Mouse (Mus musculus): ENCODE measurements around the gene 1700001P01Rik. TPM values are rescaled to one million over a fixed set of nuclear protein-coding genes. Genes with fewer than 3 reads are reported as not detected.
A peak's percentile ranks its signal among the peaks of the same experiment; 100 is the strongest.
"Not testable (repeated sequence)": the region's sequence is repeated elsewhere in the genome, so short reads cannot be mapped to it uniquely, and the experiment has no call there.

1700001P01Rik gene
- polyA plus RNA-seq, 1 experiment from 2014 or later = not detected

DNA sequence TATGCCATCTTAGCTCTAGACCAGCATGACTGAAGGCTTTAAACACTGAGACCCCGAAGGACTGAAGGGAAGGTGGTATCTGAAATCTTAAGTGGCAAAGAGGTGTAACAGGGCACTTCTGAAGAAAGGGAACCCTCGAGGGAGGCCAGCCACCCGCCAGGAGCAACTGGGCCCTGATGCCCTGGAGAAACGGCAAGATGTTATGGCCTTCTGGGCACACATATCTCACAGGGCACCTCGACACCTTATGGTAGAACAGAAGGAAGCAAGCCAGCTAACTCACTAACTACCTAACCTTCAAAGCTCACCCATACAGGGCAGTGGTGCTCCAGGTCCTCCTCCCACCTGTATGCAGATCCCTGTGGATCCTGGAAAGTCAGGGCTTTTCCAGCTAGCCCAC, 33.6 kb downstream of the 1700001P01Rik start:
- Histone ChIP-seq H3K9ac (replicated peaks; ENCODE audit: low read length) (no peak overlapping the region), H3K4me1 (ENCODE audit: control insufficient read depth, insufficient read depth, low read length) (peaks cover 18% of the 10 kb centered on the region), H3K27me3 (ENCODE audit: control insufficient read depth, insufficient read depth, low read length) (no peaks in the 10 kb centered on the region), H3K36me3 (ENCODE audit: control insufficient read depth, insufficient read depth, low read length) (peaks cover 13% of the 10 kb centered on the region), H3K4me2 (ENCODE audit: low read length) (peak overlapping the region; percentile 63), H3K9me3 (ENCODE audit: control insufficient read depth, low read length) (no peaks in the 10 kb centered on the region), H3K27ac (replicated peaks; ENCODE audit: low read depth, low read length) (no peak overlapping the region), H3K4me3 (replicated peaks; ENCODE audit: low read depth, low read length) (peak overlapping the region; percentile 76; the same call in 1 of the 2 replicates)
- DNase-seq (no peak), ATAC-seq (ENCODE audit: low FRiP score, low TSS enrichment) (no peak)
- WGBS = 98% methylated on average over 5 of the region's 5 CpGs

DNA sequence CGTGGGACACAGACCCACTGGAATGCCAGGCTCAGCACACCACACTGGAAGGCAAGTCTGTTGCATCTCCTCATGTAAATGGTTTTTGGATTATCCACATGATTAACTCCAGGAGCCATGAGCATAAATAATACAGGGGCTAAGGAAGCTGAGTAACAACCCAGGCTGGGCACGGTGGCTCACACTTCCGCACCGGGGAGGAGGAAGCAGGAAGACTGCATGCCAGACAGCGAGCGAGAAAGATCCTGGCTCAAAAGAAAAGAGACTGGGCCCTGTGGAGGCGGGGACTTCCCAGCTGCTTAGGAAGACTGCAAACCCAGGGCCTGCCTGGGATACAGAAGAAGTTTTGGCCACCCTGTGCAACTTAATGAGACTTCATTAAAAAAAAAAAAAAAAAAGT, 35.5 kb downstream of the 1700001P01Rik start:
- Histone ChIP-seq H3K4me2 (ENCODE audit: low read length) (no peak overlapping the region), H3K4me1 (ENCODE audit: control insufficient read depth, insufficient read depth, low read length) (peaks cover 18% of the 10 kb centered on the region), H3K36me3 (ENCODE audit: control insufficient read depth, insufficient read depth, low read length) (no peaks in the 10 kb centered on the region), H3K27ac (replicated peaks; ENCODE audit: low read depth, low read length) (no peak overlapping the region), H3K27me3 (ENCODE audit: control insufficient read depth, insufficient read depth, low read length) (no peaks in the 10 kb centered on the region), H3K9me3 (ENCODE audit: control insufficient read depth, low read length) (no peaks in the 10 kb centered on the region), H3K4me3 (replicated peaks; ENCODE audit: low read depth, low read length) (no peak overlapping the region), H3K9ac (replicated peaks; ENCODE audit: low read length) (no peak overlapping the region)
- no peak for DNase-seq
- 39% methylated on average over 7 of the region's 7 CpGs for whole genome bisulfite sequencing
- no peak for ATAC-seq (ENCODE audit: low FRiP score, low TSS enrichment)

DNA sequence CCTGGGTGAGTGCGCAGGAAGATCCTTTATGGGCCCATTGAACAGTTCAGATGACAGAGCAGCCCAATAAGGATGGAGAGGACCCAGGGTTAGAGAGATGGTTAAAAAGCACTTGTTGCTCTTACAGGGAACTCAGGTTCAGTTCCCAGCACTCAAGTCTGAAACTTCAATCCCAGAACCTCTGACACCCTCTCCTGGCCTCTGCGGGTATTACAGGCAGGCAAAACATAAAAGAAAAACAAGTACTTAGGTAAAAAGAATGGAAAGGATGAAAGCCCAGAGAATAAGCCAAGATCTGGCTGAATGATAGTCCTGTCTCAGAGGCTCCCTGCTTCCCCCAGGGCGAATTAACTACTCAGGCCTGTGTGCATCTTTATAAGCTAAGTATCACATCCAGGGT, 36.6 kb downstream of the 1700001P01Rik start:
- Histone ChIP-seq H3K36me3 (ENCODE audit: control insufficient read depth, insufficient read depth, low read length) (no peaks in the 10 kb centered on the region), H3K4me2 (ENCODE audit: low read length) (no peak overlapping the region), H3K27me3 (ENCODE audit: control insufficient read depth, insufficient read depth, low read length) (no peaks in the 10 kb centered on the region), H3K27ac (replicated peaks; ENCODE audit: low read depth, low read length) (no peak overlapping the region), H3K4me3 (replicated peaks; ENCODE audit: low read depth, low read length) (no peak overlapping the region), H3K9me3 (ENCODE audit: control insufficient read depth, low read length) (no peaks in the 10 kb centered on the region), H3K9ac (replicated peaks; ENCODE audit: low read length) (no peak overlapping the region), H3K4me1 (ENCODE audit: control insufficient read depth, insufficient read depth, low read length) (peaks cover 18% of the 10 kb centered on the region)
- no peak for DNase-seq
- WGBS = 94% methylated on average over 3 of the region's 3 CpGs
- no peak for ATAC-seq (ENCODE audit: low FRiP score, low TSS enrichment)

- Histone ChIP-seq H3K9me3 (ENCODE audit: control insufficient read depth, low read length) (no peaks in the 10 kb centered on the region), H3K4me2 (ENCODE audit: low read length) (no peak overlapping the region), H3K36me3 (ENCODE audit: control insufficient read depth, insufficient read depth, low read length) (no peaks in the 10 kb centered on the region), H3K27me3 (ENCODE audit: control insufficient read depth, insufficient read depth, low read length) (no peaks in the 10 kb centered on the region), H3K27ac (replicated peaks; ENCODE audit: low read depth, low read length) (no peak overlapping the region), H3K4me1 (ENCODE audit: control insufficient read depth, insufficient read depth, low read length) (peaks cover 18% of the 10 kb centered on the region), H3K4me3 (replicated peaks; ENCODE audit: low read depth, low read length) (no peak overlapping the region), H3K9ac (replicated peaks; ENCODE audit: low read length) (no peak overlapping the region)
- DNase-seq (peak; percentile 26), ATAC-seq (ENCODE audit: low FRiP score, low TSS enrichment) (no peak)
- 66% methylated on average over 6 of the region's 6 CpGs for WGBS
These were observed 37.0 kb downstream of the 1700001P01Rik start for GRCm38 (mm10) chr11:97738703-97739102.

DNA sequence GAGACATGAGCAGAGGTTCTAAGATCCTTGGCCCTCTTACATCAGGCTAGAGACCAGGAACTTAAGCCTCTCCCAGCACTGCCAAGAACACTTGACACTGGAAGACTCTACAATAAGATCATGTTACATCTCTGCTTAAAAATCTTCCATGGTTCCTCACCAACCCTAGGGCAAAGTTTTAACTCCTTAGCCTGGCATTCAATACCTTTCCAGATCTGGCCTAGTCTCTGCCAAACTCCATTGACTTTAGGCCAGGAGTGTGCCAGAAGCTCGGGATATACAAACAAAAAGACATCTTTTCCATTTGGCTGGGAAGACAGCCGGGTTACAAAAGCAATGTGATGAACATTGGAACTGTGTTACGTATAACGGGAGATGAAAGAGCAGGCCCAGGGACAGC, 38.1 kb downstream of the 1700001P01Rik start:
- H3K9ac ChIP-seq (replicated peaks; ENCODE audit: low read length) = no peak overlapping the region
- H3K27ac ChIP-seq (replicated peaks; ENCODE audit: low read depth, low read length) = no peak overlapping the region
- no peaks in the 10 kb centered on the region for H3K27me3 ChIP-seq (ENCODE audit: control insufficient read depth, insufficient read depth, low read length)
- DNase-seq = no peak
- H3K36me3 ChIP-seq (ENCODE audit: control insufficient read depth, insufficient read depth, low read length) = no peaks in the 10 kb centered on the region
- no peak for ATAC-seq (ENCODE audit: low FRiP score, low TSS enrichment)
- 81% methylated on average over 4 of the region's 4 CpGs for WGBS
- H3K4me1 ChIP-seq (ENCODE audit: control insufficient read depth, insufficient read depth, low read length) = peaks cover 7% of the 10 kb centered on the region
- no peaks in the 10 kb centered on the region for H3K9me3 ChIP-seq (ENCODE audit: control insufficient read depth, low read length)
- no peak overlapping the region for H3K4me3 ChIP-seq (replicated peaks; ENCODE audit: low read depth, low read length)
- H3K4me2 ChIP-seq (ENCODE audit: low read length) = no peak overlapping the region

DNA sequence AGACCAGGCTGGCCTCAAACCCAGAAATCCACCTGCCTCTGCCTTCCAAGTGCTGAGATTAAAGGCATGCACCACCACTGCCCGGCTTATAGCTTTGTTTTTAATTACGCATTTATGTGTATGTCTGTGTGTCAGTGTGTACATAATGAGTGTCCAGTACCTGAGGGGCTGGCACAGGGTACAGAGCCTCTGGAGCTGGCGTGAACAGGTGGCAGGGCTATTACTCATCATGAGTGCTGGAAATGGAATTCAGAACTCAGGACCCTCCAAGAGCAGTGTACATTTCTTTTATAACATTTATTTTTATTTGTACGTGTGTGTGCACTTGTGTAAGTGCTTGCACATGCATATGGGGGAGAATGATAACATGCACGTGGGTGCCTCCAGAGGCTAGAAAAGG, 39.1 kb downstream of the 1700001P01Rik start:
- Histone ChIP-seq H3K4me2 (ENCODE audit: low read length) (no peak overlapping the region), H3K4me1 (ENCODE audit: control insufficient read depth, insufficient read depth, low read length) (no peaks in the 10 kb centered on the region), H3K9ac (replicated peaks; ENCODE audit: low read length) (no peak overlapping the region), H3K27me3 (ENCODE audit: control insufficient read depth, insufficient read depth, low read length) (no peaks in the 10 kb centered on the region), H3K27ac (replicated peaks; ENCODE audit: low read depth, low read length) (no peak overlapping the region), H3K9me3 (ENCODE audit: control insufficient read depth, low read length) (no peaks in the 10 kb centered on the region), H3K4me3 (replicated peaks; ENCODE audit: low read depth, low read length) (no peak overlapping the region), H3K36me3 (ENCODE audit: control insufficient read depth, insufficient read depth, low read length) (peaks cover 7% of the 10 kb centered on the region)
- DNase-seq (no peak), ATAC-seq (ENCODE audit: low FRiP score, low TSS enrichment) (no peak)
- WGBS = 92% methylated on average over 5 of the region's 5 CpGs

DNA sequence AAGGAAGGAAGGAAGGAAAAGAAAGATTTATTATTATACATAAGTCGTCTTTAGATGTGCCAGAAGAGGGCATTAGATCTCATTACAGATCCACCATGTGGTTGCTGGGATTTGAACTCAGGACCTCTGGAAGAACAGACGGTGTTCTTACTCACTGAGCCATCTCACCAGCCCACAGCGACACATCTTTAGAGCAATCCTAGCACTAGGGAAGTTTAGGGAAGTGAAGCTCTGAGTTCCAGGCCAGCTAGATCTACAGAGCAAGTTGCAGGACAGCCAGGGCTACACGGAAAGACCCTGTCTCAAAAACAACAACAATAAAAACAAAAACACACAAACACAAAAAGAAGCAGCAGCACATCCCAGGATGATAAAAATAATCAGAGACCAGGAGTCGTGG, 40.9 kb downstream of the 1700001P01Rik start:
- ATAC-seq (ENCODE audit: low FRiP score, low TSS enrichment); H3K4me3 ChIP-seq (replicated peaks; ENCODE audit: low read depth, low read length); H3K27ac ChIP-seq (replicated peaks; ENCODE audit: low read depth, low read length); H3K27me3 ChIP-seq (ENCODE audit: control insufficient read depth, insufficient read depth, low read length); DNase-seq; H3K4me2 ChIP-seq (ENCODE audit: low read length); H3K9ac ChIP-seq (replicated peaks; ENCODE audit: low read length); H3K4me1 ChIP-seq (ENCODE audit: control insufficient read depth, insufficient read depth, low read length); H3K9me3 ChIP-seq (ENCODE audit: control insufficient read depth, low read length): not testable (repeated sequence)
- 93% methylated on average over 5 of the region's 5 CpGs for WGBS
- H3K36me3 ChIP-seq (ENCODE audit: control insufficient read depth, insufficient read depth, low read length) = peaks cover 23% of the 10 kb centered on the region

GRCm38 (mm10) chr11:97733689-97734088, 42.0 kb downstream of the 1700001P01Rik start:
- Histone ChIP-seq H3K9me3 (ENCODE audit: control insufficient read depth, low read length) (no peaks in the 10 kb centered on the region), H3K9ac (replicated peaks; ENCODE audit: low read length) (no peak overlapping the region), H3K4me3 (replicated peaks; ENCODE audit: low read depth, low read length) (no peak overlapping the region), H3K27me3 (ENCODE audit: control insufficient read depth, insufficient read depth, low read length) (no peaks in the 10 kb centered on the region), H3K4me1 (ENCODE audit: control insufficient read depth, insufficient read depth, low read length) (no peaks in the 10 kb centered on the region), H3K4me2 (ENCODE audit: low read length) (no peak overlapping the region), H3K27ac (replicated peaks; ENCODE audit: low read depth, low read length) (no peak overlapping the region), H3K36me3 (ENCODE audit: control insufficient read depth, insufficient read depth, low read length) (peaks cover 33% of the 10 kb centered on the region)
- ATAC-seq (ENCODE audit: low FRiP score, low TSS enrichment) (no peak), DNase-seq (no peak)
- WGBS = 73% methylated on average over 10 of the region's 10 CpGs

GRCm38 (mm10) chr11:97728730-97729129, 47.0 kb downstream of the 1700001P01Rik start:
- Histone ChIP-seq H3K4me3 (replicated peaks; ENCODE audit: low read depth, low read length) (no peak overlapping the region), H3K9me3 (ENCODE audit: control insufficient read depth, low read length) (no peaks in the 10 kb centered on the region), H3K27me3 (ENCODE audit: control insufficient read depth, insufficient read depth, low read length) (no peaks in the 10 kb centered on the region), H3K4me2 (ENCODE audit: low read length) (no peak overlapping the region), H3K27ac (replicated peaks; ENCODE audit: low read depth, low read length) (no peak overlapping the region), H3K36me3 (ENCODE audit: control insufficient read depth, insufficient read depth, low read length) (peaks cover 81% of the 10 kb centered on the region), H3K9ac (replicated peaks; ENCODE audit: low read length) (no peak overlapping the region), H3K4me1 (ENCODE audit: control insufficient read depth, insufficient read depth, low read length) (no peaks in the 10 kb centered on the region)
- WGBS = 94% methylated on average over 7 of the region's 7 CpGs
- DNase-seq = no peak
- no peak for ATAC-seq (ENCODE audit: low FRiP score, low TSS enrichment)

Measured in midbrain, embryonic 14.5 days (tissue).